Mouse (Mus musculus) liver, embryonic 11.5 days (tissue): ENCODE measurements around the gene Hoxa3. TPM values are rescaled to one million over a fixed set of nuclear protein-coding genes. Genes with fewer than 3 reads are reported as not detected.
A peak's percentile ranks its signal among the peaks of the same experiment; 100 is the strongest.

Experiments used
- ATAC-seq: fragments of 200-750 bp; cut with Nextera tagmentation; replicated peaks from 2 replicates; pipeline ENCODE4 v1.8.0; 2017; ENCODE audit warnings: moderate number of reproducible peaks, mild to moderate bottlenecking, moderate TSS enrichment, moderate library complexity; ENCODE audit not compliant: low FRiP score
- DNase-seq: peaks from one replicate; pipeline ENCODE4 v3.0.0-alpha.2; 2017; ENCODE audit warnings: low spot score
- H3K27ac ChIP-seq: fragments of 300-500 bp; sonication (generic); 2 replicates; pipeline ENCODE4 v1.5.1; 2014; ENCODE audit warnings: mild to moderate bottlenecking, low read depth, low read length, control low read depth
- H3K27me3 ChIP-seq: fragments of 300-500 bp; sonication (generic); replicated peaks from 2 replicates; pipeline ENCODE4 v1.6.1; 2014; ENCODE audit warnings: low read length, mixed read lengths; ENCODE audit not compliant: control insufficient read depth, insufficient read depth
- H3K36me3 ChIP-seq: fragments of 300-500 bp; sonication (generic); 2 replicates; pipeline ENCODE4 v1.6.1; 2014; ENCODE audit warnings: mild to moderate bottlenecking, low read length, moderate library complexity, mixed read lengths; ENCODE audit not compliant: control insufficient read depth, insufficient read depth
- H3K4me1 ChIP-seq: fragments of 300-500 bp; sonication (generic); replicated peaks from 2 replicates; pipeline ENCODE4 v1.6.1; 2014; ENCODE audit warnings: low read length, mixed read lengths; ENCODE audit not compliant: control insufficient read depth, insufficient read depth
- H3K4me2 ChIP-seq: fragments of 300-500 bp; sonication (generic); 2 replicates; pipeline ENCODE4 v1.6.1; 2014; ENCODE audit warnings: mild to moderate bottlenecking, control low read depth, moderate library complexity
- H3K4me3 ChIP-seq: fragments of 300-500 bp; sonication (generic); 2 replicates; pipeline ENCODE4 v1.5.1; 2014; ENCODE audit warnings: low read depth, low read length, control low read depth
- H3K9ac ChIP-seq: fragments of 300-500 bp; sonication (generic); 2 replicates; pipeline ENCODE4 v1.6.1; 2014; ENCODE audit warnings: low read depth, low read length, control low read depth
- H3K9me3 ChIP-seq: fragments of 300-500 bp; sonication (generic); 2 replicates; pipeline ENCODE4 v1.6.1; 2016; ENCODE audit warnings: low read length, inconsistent platforms, mixed read lengths; ENCODE audit not compliant: control insufficient read depth
- WGBS: fragments of 180-500 bp; shearing (Covaris S2); extraction: QIAGEN DNeasy Blood & Tissue Kit; methylation state at CpG from one replicate; pipeline ENCODE4 v1.1.7; 2014; 5-methylcytosine and 5-hydroxymethylcytosine counted together
- polyA plus RNA-seq: library from polyadenylated mRNA; unstranded; fragments of >200 nt; fragmentation: Nextera tagmentation; extraction: Ambion mirVana; gene quantifications from 2 replicates; pipeline ENCODE4 v1.2.1, GENCODE M21; 2014

Hoxa3 gene
- polyA plus RNA-seq, 1 experiment from 2014 or later = 2.9 TPM

- Histone ChIP-seq H3K9ac (no peak overlapping the region), H3K27ac (no peak overlapping the region), H3K4me1 (no peaks in the 10 kb centered on the region), H3K9me3 (no peaks in the 10 kb centered on the region), H3K4me3 (no peak overlapping the region), H3K36me3 (no peaks in the 10 kb centered on the region), H3K27me3 (peaks cover 100% of the 10 kb centered on the region), H3K4me2 (no peak overlapping the region)
- ATAC-seq = no peak
- 8% methylated on average over 14 of the region's 14 CpGs for WGBS
- no peak for DNase-seq
Measured at GRCm38 (mm10) chr6:52218643-52219215, 5.6 kb upstream of the Hoxa3 start.

GRCm38 (mm10) chr6:52217895-52218642 lies 4.9 kb upstream of the Hoxa3 start:
- Histone ChIP-seq H3K27me3 (peaks cover 100% of the 10 kb centered on the region), H3K4me3 (peak overlapping the region; percentile 40; the same call in 1 of the 2 replicates), H3K9me3 (no peaks in the 10 kb centered on the region), H3K4me2 (peak overlapping the region; percentile 62), H3K9ac (no peak overlapping the region), H3K4me1 (no peaks in the 10 kb centered on the region), H3K36me3 (no peaks in the 10 kb centered on the region), H3K27ac (no peak overlapping the region)
- 7% methylated on average over 23 of the region's 23 CpGs for WGBS
- no peak for DNase-seq
- no peak for ATAC-seq

- H3K27ac ChIP-seq = no peak overlapping the region
- peak overlapping the region; percentile 40 for H3K4me3 ChIP-seq
- H3K4me1 ChIP-seq = no peaks in the 10 kb centered on the region
- under 1% methylated on average over 25 of the region's 25 CpGs for WGBS
- H3K36me3 ChIP-seq = no peaks in the 10 kb centered on the region
- H3K27me3 ChIP-seq = peaks cover 100% of the 10 kb centered on the region
- no peaks in the 10 kb centered on the region for H3K9me3 ChIP-seq
- no peak overlapping the region for H3K9ac ChIP-seq
- peak overlapping the region; percentile 62 for H3K4me2 ChIP-seq
- ATAC-seq (no peak), DNase-seq (no peak)
Measured at GRCm38 (mm10) chr6:52217459-52217768, 4.3 kb upstream of the Hoxa3 start.

GRCm38 (mm10) chr6:52216691-52217458 lies 3.7 kb upstream of the Hoxa3 start:
- no peak overlapping the region for H3K27ac ChIP-seq
- ATAC-seq (no peak), DNase-seq (no peak)
- peak overlapping the region; percentile 62 for H3K4me2 ChIP-seq
- no peaks in the 10 kb centered on the region for H3K9me3 ChIP-seq
- WGBS = 2% methylated on average over 60 of the region's 60 CpGs
- H3K27me3 ChIP-seq = peaks cover 100% of the 10 kb centered on the region
- peak overlapping the region; percentile 12; the same call in 1 of the 2 replicates for H3K9ac ChIP-seq
- peak overlapping the region; percentile 40 for H3K4me3 ChIP-seq
- H3K36me3 ChIP-seq = no peaks in the 10 kb centered on the region
- H3K4me1 ChIP-seq = no peaks in the 10 kb centered on the region; the same call in 1 of the 2 replicates

- no peaks in the 10 kb centered on the region for H3K36me3 ChIP-seq
- 4% methylated on average over 30 of the region's 30 CpGs for WGBS
- no peak overlapping the region for H3K9ac ChIP-seq
- no peaks in the 10 kb centered on the region; the same call in 1 of the 2 replicates for H3K4me1 ChIP-seq
- H3K27me3 ChIP-seq = peaks cover 100% of the 10 kb centered on the region
- no peak for DNase-seq
- no peak for ATAC-seq
- H3K27ac ChIP-seq = no peak overlapping the region
- H3K9me3 ChIP-seq = no peaks in the 10 kb centered on the region
- no peak overlapping the region for H3K4me3 ChIP-seq
- peak overlapping the region; percentile 23; the same call in 1 of the 2 replicates for H3K4me2 ChIP-seq
Measured at GRCm38 (mm10) chr6:52215771-52216535, 2.8 kb upstream of the Hoxa3 start.

- DNase-seq = no peak
- WGBS = 16% methylated on average over 3 of the region's 3 CpGs
- Histone ChIP-seq H3K9ac (no peak overlapping the region), H3K27ac (no peak overlapping the region), H3K27me3 (peaks cover 100% of the 10 kb centered on the region), H3K4me3 (no peak overlapping the region), H3K36me3 (no peaks in the 10 kb centered on the region), H3K9me3 (no peaks in the 10 kb centered on the region), H3K4me1 (no peaks in the 10 kb centered on the region; the same call in 1 of the 2 replicates), H3K4me2 (no peak overlapping the region)
- no peak for ATAC-seq
Measured at GRCm38 (mm10) chr6:52215070-52215469, 1.9 kb upstream of the Hoxa3 start.

- H3K4me3 ChIP-seq = no peak overlapping the region
- no peaks in the 10 kb centered on the region for H3K9me3 ChIP-seq
- ATAC-seq (no peak), DNase-seq (no peak)
- H3K4me2 ChIP-seq = no peak overlapping the region
- H3K4me1 ChIP-seq = no peaks in the 10 kb centered on the region; the same call in 1 of the 2 replicates
- H3K27me3 ChIP-seq = peaks cover 100% of the 10 kb centered on the region
- no peaks in the 10 kb centered on the region for H3K36me3 ChIP-seq
- H3K27ac ChIP-seq = no peak overlapping the region
- no peak overlapping the region for H3K9ac ChIP-seq
- 23% methylated on average over 5 of the region's 5 CpGs for WGBS
Measured at GRCm38 (mm10) chr6:52214271-52214670, 1.1 kb upstream of the Hoxa3 start.

GRCm38 (mm10) chr6:52212556-52213118 lies 499 bp downstream of the Hoxa3 start:
- Histone ChIP-seq H3K4me1 (no peaks in the 10 kb centered on the region; the same call in 1 of the 2 replicates), H3K4me2 (peak overlapping the region; percentile 48), H3K27ac (no peak overlapping the region), H3K4me3 (peak overlapping the region; percentile 29), H3K27me3 (peaks cover 99% of the 10 kb centered on the region), H3K36me3 (no peaks in the 10 kb centered on the region), H3K9ac (no peak overlapping the region), H3K9me3 (no peaks in the 10 kb centered on the region)
- DNase-seq = no peak
- 1% methylated on average over 22 of the region's 22 CpGs for WGBS
- ATAC-seq = no peak
